Mouse (Mus musculus): ENCODE data around the gene Tex26.

- TF ChIP-seq POLR2A (IDR thresholded peaks at IDR 0.05; ENCODE audit: borderline replicate concordance, insufficient read depth, low read length) (no peak), CTCF (IDR thresholded peaks at IDR 0.05; ENCODE audit: borderline replicate concordance, insufficient read depth, low read depth, low read length) (no peak)
These were observed 56.2 kb downstream of the Tex26 start for GRCm38 (mm10) chr5:149495655-149496054.
